9 mouse cellular contexts compared by ENCODE assay signal in the genomic region with DNA sequence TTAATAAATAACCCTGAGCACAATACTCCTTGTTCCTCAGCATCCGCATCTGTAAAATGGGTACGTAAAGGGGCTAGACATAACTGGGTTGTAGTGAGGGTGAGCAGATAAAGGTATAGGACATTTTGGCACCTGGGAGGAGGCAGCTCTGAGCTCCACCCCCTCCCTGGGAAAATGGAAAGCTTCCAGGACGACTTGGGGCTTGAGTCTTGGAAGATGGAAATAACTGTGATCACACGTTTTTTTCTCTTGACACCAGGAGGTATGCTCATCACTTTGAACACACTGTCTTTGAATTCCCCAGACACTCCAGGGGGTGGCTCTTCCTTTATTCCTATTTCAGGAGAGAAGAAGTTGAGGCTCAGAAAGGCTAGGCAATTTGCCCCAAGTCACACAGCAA.
DNase-seq lines count a peak whose midpoint lies in the region.
"Had no signal": no experiment of that assay in that cellular context is flagged by ENCODE, and none has a peak within 500 bp of the region (broad histone marks: within the 10 kb centered on the region; RNA-seq: fewer than 3 reads in every experiment).

No protein-coding gene starts in this region.

- peaks cover 97% of the 10 kb centered on the region for H3K4me1 ChIP-seq in midbrain, embryonic 10.5 days

- peak overlapping the region; percentile 88 for H3K27ac ChIP-seq in midbrain, embryonic 10.5 days (replicated peaks)

- H3K4me3 ChIP-seq in midbrain, embryonic 10.5 days = no peak overlapping the region; the same call in 1 of the 2 replicates

- 65% methylated on average over 4 of the region's 4 CpGs for WGBS in midbrain, embryonic 10.5 days

- no peaks in the 10 kb centered on the region for H3K9me3 ChIP-seq in midbrain, embryonic 10.5 days (replicated peaks)

- DNase-seq in cerebellum, adult 9-11 months = peak; percentile 69
- no peak for DNase-seq in cerebellum, postnatal 10 days
- peak; percentile 44 for DNase-seq in right cerebral cortex, adult 18-20 months
- DNase-seq in right cerebral cortex, postnatal 36 days (ENCODE audit: low spot score in 2 of 2) = no peak
- DNase-seq in midbrain, embryonic 10.5 days (ENCODE audit: low spot score) = no peak
- DNase-seq in Muller cell, postnatal 12 days (ENCODE audit: inconsistent ontology term) = no peak
- no peak for DNase-seq in thymus, postnatal 4 days
- no peak for DNase-seq in urinary bladder, postnatal 4 days (ENCODE audit: low spot score in 2 of 2)
- DNase-seq: heart, postnatal 10 days had no signal

- no peaks in the 10 kb centered on the region for H3K36me3 ChIP-seq in midbrain, embryonic 10.5 days

- peaks cover 54% of the 10 kb centered on the region for H3K27me3 ChIP-seq in midbrain, embryonic 10.5 days (ENCODE audit: low read depth, poor library complexity, severe bottlenecking)

Comparison
In these comparisons a context has a peak if more than half of its experiments do, and no peak if none do; other contexts are left out.
1. DNase-seq: peak in cerebellum, adult 9-11 months (single experiment) and right cerebral cortex, adult 18-20 months (single experiment); none in cerebellum, postnatal 10 days (0 of 2), right cerebral cortex, postnatal 36 days (0 of 2), midbrain, embryonic 10.5 days (single experiment), Muller cell, postnatal 12 days (single experiment), thymus, postnatal 4 days (single experiment) and urinary bladder, postnatal 4 days (0 of 2).